Mouse (Mus musculus): ENCODE measurements at regions not wholly inside any gene's neighbourhood (a gene's known extent, or its start where the extent isn't known, plus 50 kb on each side); places are given as distances from the start of the nearest gene placed in this dataset.

GRCm38 (mm10) chr7:67444523-67444942 lies 71.9 kb upstream of the Mef2a start:
- no peak for ATAC-seq (ENCODE audit: extremely low read depth, insufficient number of reproducible peaks, low FRiP score, low TSS enrichment)
- Histone ChIP-seq H3K4me1 (peaks cover 57% of the 10 kb centered on the region), H3K4me3 (no peak overlapping the region), H3K36me3 (no peaks in the 10 kb centered on the region), H3K9me3 (no peaks in the 10 kb centered on the region), H3K27ac (replicated peaks) (peak overlapping the region; percentile 85; the same call in 1 of the 2 replicates), H3K4me2 (no peak overlapping the region), H3K27me3 (replicated peaks) (no peaks in the 10 kb centered on the region), H3K9ac (0 out of 2 replicates have a peak overlapping the region, but pooled peaks have one; percentile 2)
- 60% methylated on average over 3 of the region's 3 CpGs for WGBS

DNA sequence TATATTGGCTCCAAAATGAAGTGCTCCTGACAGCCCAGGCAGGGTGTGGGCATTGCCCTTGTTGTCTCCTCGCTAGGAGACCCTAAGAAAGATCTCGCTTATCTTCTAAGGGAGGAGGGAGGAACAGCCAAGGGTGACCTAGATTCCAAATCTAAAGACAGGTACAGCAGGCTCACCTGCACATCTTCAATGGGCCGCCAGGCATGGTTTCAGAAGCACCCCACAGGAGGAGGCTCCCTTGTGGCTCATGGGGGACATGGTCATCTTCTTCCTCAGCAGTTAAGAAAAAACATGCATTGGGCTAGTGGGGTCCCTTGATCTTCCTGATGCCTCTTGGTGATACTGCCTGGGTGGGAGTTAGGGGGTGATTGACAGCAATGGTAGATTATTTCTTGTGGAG lies 71.0 kb upstream of the Mef2a start:
- Histone ChIP-seq H3K9me3 (no peaks in the 10 kb centered on the region), H3K27ac (replicated peaks) (peak overlapping the region; percentile 85), H3K36me3 (no peaks in the 10 kb centered on the region), H3K27me3 (replicated peaks) (no peaks in the 10 kb centered on the region), H3K4me1 (peaks cover 57% of the 10 kb centered on the region), H3K9ac (peak overlapping the region; percentile 70), H3K4me3 (no peak overlapping the region), H3K4me2 (peak overlapping the region; percentile 48)
- ATAC-seq (ENCODE audit: extremely low read depth, insufficient number of reproducible peaks, low FRiP score, low TSS enrichment): no peak
- WGBS: 76% methylated on average over 3 of the region's 3 CpGs

DNA sequence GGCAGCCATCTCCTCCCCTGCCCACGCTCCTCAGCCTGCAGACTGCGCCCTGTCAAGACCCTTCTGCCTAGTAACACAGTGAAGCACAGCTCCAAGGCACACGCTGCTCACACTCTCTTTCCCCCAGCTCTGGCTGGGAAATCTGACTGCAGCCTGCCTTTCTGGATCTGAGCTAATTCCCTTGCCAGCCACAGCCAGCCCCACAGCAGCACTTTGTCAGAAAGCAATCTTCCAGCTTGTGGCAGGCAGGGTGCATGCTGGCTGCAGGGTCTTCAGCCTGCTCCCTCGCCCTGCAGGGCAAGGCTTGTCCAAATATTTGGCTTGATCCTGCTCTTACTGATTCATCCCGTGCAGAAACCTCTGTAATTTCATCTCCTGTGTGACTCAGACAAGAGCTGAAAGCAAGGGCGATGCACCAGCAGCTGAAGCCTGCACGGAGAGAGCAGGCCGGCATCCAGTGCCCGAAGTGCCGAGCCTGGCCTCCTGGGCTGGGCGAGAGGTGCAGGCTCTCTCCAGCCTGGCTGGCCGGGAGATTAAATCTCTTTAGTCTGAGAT lies 70.4 kb upstream of the Mef2a start:
- Histone ChIP-seq H3K4me3 (no peak overlapping the region), H3K4me2 (peak overlapping the region; percentile 48), H3K36me3 (no peaks in the 10 kb centered on the region), H3K4me1 (peaks cover 59% of the 10 kb centered on the region), H3K9me3 (no peaks in the 10 kb centered on the region), H3K27ac (replicated peaks) (peak overlapping the region; percentile 85), H3K27me3 (replicated peaks) (no peaks in the 10 kb centered on the region), H3K9ac (peak overlapping the region; percentile 70)
- no peak for ATAC-seq (ENCODE audit: extremely low read depth, insufficient number of reproducible peaks, low FRiP score, low TSS enrichment)
- 23% methylated on average over 12 of the region's 12 CpGs for WGBS

GRCm38 (mm10) chr7:67442284-67442683 lies 69.6 kb upstream of the Mef2a start:
- WGBS: 76% methylated on average over 7 of the region's 7 CpGs
- Histone ChIP-seq H3K4me1 (peaks cover 60% of the 10 kb centered on the region), H3K9me3 (no peaks in the 10 kb centered on the region), H3K27me3 (replicated peaks) (no peaks in the 10 kb centered on the region), H3K9ac (peak overlapping the region; percentile 70), H3K4me3 (no peak overlapping the region), H3K36me3 (no peaks in the 10 kb centered on the region), H3K4me2 (no peak overlapping the region), H3K27ac (replicated peaks) (peak overlapping the region; percentile 85)
- ATAC-seq (ENCODE audit: extremely low read depth, insufficient number of reproducible peaks, low FRiP score, low TSS enrichment): no peak

- H3K9me3 ChIP-seq: no peaks in the 10 kb centered on the region
- H3K4me1 ChIP-seq: peaks cover 60% of the 10 kb centered on the region
- no peak for ATAC-seq (ENCODE audit: extremely low read depth, insufficient number of reproducible peaks, low FRiP score, low TSS enrichment)
- no peak overlapping the region for H3K4me2 ChIP-seq
- H3K9ac ChIP-seq: no peak overlapping the region
- H3K27ac ChIP-seq (replicated peaks): no peak overlapping the region
- no peaks in the 10 kb centered on the region for H3K36me3 ChIP-seq
- H3K4me3 ChIP-seq: no peak overlapping the region
- no peaks in the 10 kb centered on the region for H3K27me3 ChIP-seq (replicated peaks)
- 83% methylated on average over 8 of the region's 8 CpGs for WGBS
Measured at GRCm38 (mm10) chr7:67440806-67441205, 68.1 kb upstream of the Mef2a start.

DNA sequence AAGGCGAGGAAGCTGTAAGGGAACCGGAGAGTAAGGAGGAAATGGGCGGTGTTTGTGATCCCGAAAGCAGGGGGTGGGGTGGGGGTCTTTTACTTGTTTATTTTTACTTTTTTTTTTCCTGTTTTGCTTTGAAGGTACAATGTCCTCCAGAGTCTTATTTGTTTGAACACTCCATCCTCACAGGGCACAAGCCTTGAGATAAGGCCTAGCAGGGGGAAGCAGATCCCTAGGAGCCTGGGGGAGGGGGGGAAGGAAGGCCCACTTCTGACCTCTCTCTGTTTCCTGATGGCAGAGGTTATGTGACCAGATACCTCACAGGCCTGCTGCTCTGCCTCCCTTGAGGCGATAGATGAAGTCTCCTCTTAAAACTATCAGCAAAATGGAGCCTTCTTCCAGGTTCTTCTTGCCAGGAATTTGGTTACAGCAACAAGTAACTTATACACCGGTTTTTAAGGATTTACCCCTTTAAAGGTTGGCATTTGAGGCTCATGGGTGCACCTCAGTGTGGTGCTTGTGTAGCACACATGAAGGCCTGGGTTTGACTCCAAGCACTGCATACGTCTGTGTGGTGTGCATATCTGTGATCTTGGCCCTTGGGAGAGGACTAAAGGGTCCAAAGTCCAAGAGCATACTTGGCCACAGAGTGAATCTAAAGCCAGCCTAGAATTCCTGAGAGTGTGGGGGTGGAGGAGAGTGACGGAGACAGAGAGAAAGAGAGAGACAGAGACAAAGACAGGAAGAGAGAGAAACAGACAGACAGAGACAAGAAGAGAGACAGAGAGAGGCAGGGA lies 64.8 kb upstream of the Mef2a start:
- Histone ChIP-seq H3K9me3 (no peaks in the 10 kb centered on the region), H3K36me3 (no peaks in the 10 kb centered on the region), H3K27ac (replicated peaks) (peak overlapping the region; percentile 89), H3K4me3 (no peak overlapping the region), H3K9ac (no peak overlapping the region), H3K4me1 (peaks cover 34% of the 10 kb centered on the region), H3K4me2 (no peak overlapping the region), H3K27me3 (replicated peaks) (no peaks in the 10 kb centered on the region)
- no peak for ATAC-seq (ENCODE audit: extremely low read depth, insufficient number of reproducible peaks, low FRiP score, low TSS enrichment)
- 52% methylated on average over 8 of the region's 8 CpGs for WGBS

- no peaks in the 10 kb centered on the region for H3K36me3 ChIP-seq
- no peaks in the 10 kb centered on the region for H3K27me3 ChIP-seq (replicated peaks)
- peak overlapping the region; percentile 89 for H3K27ac ChIP-seq (replicated peaks)
- 31% methylated on average over 11 of the region's 11 CpGs for WGBS
- no peak overlapping the region for H3K4me3 ChIP-seq
- H3K4me2 ChIP-seq: no peak overlapping the region
- no peaks in the 10 kb centered on the region for H3K9me3 ChIP-seq
- H3K4me1 ChIP-seq: peaks cover 33% of the 10 kb centered on the region
- no peak; the same call in 1 of the 2 replicates for ATAC-seq (ENCODE audit: extremely low read depth, insufficient number of reproducible peaks, low FRiP score, low TSS enrichment)
- 0 out of 2 replicates have a peak overlapping the region, but pooled peaks have one; percentile 1 for H3K9ac ChIP-seq
Measured at GRCm38 (mm10) chr7:67435643-67436339, 63.1 kb upstream of the Mef2a start.

- Histone ChIP-seq H3K27ac (replicated peaks) (no peak overlapping the region), H3K4me3 (no peak overlapping the region), H3K9ac (no peak overlapping the region), H3K4me2 (no peak overlapping the region), H3K36me3 (no peaks in the 10 kb centered on the region), H3K4me1 (peaks cover 10% of the 10 kb centered on the region), H3K27me3 (replicated peaks) (no peaks in the 10 kb centered on the region), H3K9me3 (no peaks in the 10 kb centered on the region)
- no peak for ATAC-seq (ENCODE audit: extremely low read depth, insufficient number of reproducible peaks, low FRiP score, low TSS enrichment)
- WGBS: 75% methylated on average over 7 of the region's 7 CpGs
Measured at GRCm38 (mm10) chr7:67430987-67431386, 58.3 kb upstream of the Mef2a start.

DNA sequence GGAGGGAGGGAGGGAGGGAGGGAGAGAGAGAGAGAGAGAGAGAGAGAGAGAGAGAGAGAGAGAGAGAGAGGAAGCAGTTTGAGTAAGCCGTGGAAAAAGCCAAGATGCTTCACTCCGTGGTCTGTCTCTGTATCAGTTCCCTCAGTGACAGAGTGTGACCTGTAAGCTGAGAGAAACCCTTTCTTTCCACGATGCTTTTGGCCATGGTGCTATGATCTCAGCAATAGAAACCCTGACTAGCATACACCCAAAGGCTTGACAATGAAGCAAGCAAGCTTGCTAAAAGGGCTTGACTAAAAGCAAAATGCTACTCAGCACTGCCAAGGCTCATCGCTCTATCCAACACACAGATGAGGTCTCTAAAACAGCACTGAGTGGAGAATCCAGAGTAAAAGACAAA lies 57.4 kb upstream of the Mef2a start:
- Histone ChIP-seq H3K4me3 (no peak overlapping the region), H3K9me3 (no peaks in the 10 kb centered on the region), H3K27me3 (replicated peaks) (no peaks in the 10 kb centered on the region), H3K36me3 (no peaks in the 10 kb centered on the region), H3K27ac (replicated peaks) (no peak overlapping the region), H3K9ac (no peak overlapping the region), H3K4me1 (peaks cover 9% of the 10 kb centered on the region), H3K4me2 (no peak overlapping the region)
- WGBS: 63% methylated on average over 4 of the region's 4 CpGs
- ATAC-seq (ENCODE audit: extremely low read depth, insufficient number of reproducible peaks, low FRiP score, low TSS enrichment): no peak

DNA sequence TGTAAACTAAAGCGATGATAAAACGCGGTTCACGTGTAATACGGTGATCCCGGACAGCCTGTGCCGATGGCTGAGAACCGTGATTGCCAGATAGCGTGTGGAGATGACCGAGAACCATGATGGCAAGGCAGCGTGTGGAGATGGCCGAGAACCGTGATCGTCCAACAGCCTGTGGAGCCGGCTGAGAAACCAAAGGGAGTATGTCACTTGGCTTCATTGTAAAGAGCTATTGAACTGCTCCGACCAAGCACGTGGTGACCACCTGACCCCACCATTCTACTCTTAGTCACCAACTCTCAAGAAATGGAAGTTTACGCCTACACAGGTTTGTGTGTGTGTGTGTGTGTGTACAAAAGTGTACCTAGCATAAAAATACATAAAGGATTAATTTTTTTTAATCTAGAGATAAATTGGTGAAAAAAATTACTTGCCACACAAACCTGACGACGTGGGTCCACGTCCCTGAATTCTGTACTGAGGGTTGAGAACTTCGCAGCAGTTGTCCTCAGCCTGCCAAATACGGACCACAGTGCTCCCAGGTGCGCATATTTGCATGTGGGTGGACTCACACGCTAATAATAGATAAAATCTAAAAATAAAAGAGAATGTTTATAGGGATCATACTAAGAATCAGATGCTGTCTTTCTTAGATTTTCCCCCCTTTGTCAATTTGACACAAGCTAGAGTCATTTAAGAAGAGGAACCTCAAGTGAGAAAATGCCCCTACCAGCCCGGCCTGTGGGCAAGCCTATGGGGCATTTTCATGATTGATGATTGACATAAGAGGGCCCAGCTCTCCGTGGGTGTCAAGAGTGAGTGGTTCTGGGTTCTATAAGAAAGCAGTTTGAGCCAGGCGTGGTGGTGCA lies 56.6 kb upstream of the Mef2a start:
- 91% methylated on average over 28 of the region's 28 CpGs for WGBS
- ATAC-seq (ENCODE audit: extremely low read depth, insufficient number of reproducible peaks, low FRiP score, low TSS enrichment): no peak
- no peak overlapping the region for H3K4me2 ChIP-seq
- H3K4me1 ChIP-seq: peaks cover 14% of the 10 kb centered on the region
- no peaks in the 10 kb centered on the region for H3K27me3 ChIP-seq (replicated peaks)
- no peak overlapping the region for H3K9ac ChIP-seq
- no peak overlapping the region for H3K27ac ChIP-seq (replicated peaks)
- H3K4me3 ChIP-seq: no peak overlapping the region
- H3K9me3 ChIP-seq: no peaks in the 10 kb centered on the region
- H3K36me3 ChIP-seq: no peaks in the 10 kb centered on the region

- 79% methylated on average over 3 of the region's 3 CpGs for WGBS
- no peak for ATAC-seq (ENCODE audit: extremely low read depth, insufficient number of reproducible peaks, low FRiP score, low TSS enrichment)
- no peak overlapping the region for H3K4me3 ChIP-seq
Measured at GRCm38 (mm10) chr7:67428388-67428787, 55.7 kb upstream of the Mef2a start.

More at GRCm38 (mm10) chr7:67428388-67428787, 55.7 kb upstream of the Mef2a start:
- Histone ChIP-seq H3K27me3 (replicated peaks) (no peaks in the 10 kb centered on the region), H3K4me2 (no peak overlapping the region), H3K9me3 (no peaks in the 10 kb centered on the region), H3K36me3 (no peaks in the 10 kb centered on the region), H3K9ac (no peak overlapping the region), H3K4me1 (peaks cover 14% of the 10 kb centered on the region), H3K27ac (replicated peaks) (no peak overlapping the region)

Measured in heart, embryonic 13.5 days (tissue).